Mouse (Mus musculus): Measurements from ENCODE around the gene Tubg2.
A peak's percentile ranks its signal among the peaks of the same experiment; 100 is the strongest.

Gene Tubg2

GRCm38 (mm10) chr11:101175636-101176116 is 20.0 kb downstream of the Tubg2 start:
- DNase-seq (ENCODE audit: low read depth, low spot score) = peak; percentile 43
- H3K36me3 ChIP-seq (ENCODE audit: control insufficient read depth, insufficient read depth, low read length, poor library complexity, severe bottlenecking) = no peaks in the 10 kb centered on the region

GRCm38 (mm10) chr11:101176117-101176691 is 20.5 kb downstream of the Tubg2 start:
- peaks cover 2% of the 10 kb centered on the region for H3K27me3 ChIP-seq (ENCODE audit: control insufficient read depth, insufficient read depth, low read length, poor library complexity, severe bottlenecking)
- H3K36me3 ChIP-seq (ENCODE audit: control insufficient read depth, insufficient read depth, low read length, poor library complexity, severe bottlenecking) = no peaks in the 10 kb centered on the region
- peak; percentile 29 for DNase-seq (ENCODE audit: low read depth, low spot score)

More at GRCm38 (mm10) chr11:101175636-101176116, 20.0 kb downstream of the Tubg2 start:
- peaks cover 2% of the 10 kb centered on the region for H3K27me3 ChIP-seq (ENCODE audit: control insufficient read depth, insufficient read depth, low read length, poor library complexity, severe bottlenecking)

GRCm38 (mm10) chr11:101176933-101177773 is 21.4 kb downstream of the Tubg2 start:
- peak; percentile 85 for DNase-seq (ENCODE audit: low read depth, low spot score)
- H3K27me3 ChIP-seq (ENCODE audit: control insufficient read depth, insufficient read depth, low read length, poor library complexity, severe bottlenecking) = peaks cover 2% of the 10 kb centered on the region; the same call in 1 of the 2 replicates
- H3K36me3 ChIP-seq (ENCODE audit: control insufficient read depth, insufficient read depth, low read length, poor library complexity, severe bottlenecking) = no peaks in the 10 kb centered on the region

- peak; percentile 61 for DNase-seq (ENCODE audit: low read depth, low spot score)
- H3K36me3 ChIP-seq (ENCODE audit: control insufficient read depth, insufficient read depth, low read length, poor library complexity, severe bottlenecking) = no peaks in the 10 kb centered on the region
- H3K27me3 ChIP-seq (ENCODE audit: control insufficient read depth, insufficient read depth, low read length, poor library complexity, severe bottlenecking) = 0 out of 2 replicates have a peak, but pooled peaks cover 2% of the 10 kb centered on the region
Measured at GRCm38 (mm10) chr11:101178061-101179058, 22.7 kb downstream of the Tubg2 start.

GRCm38 (mm10) chr11:101179306-101179705 is 23.6 kb downstream of the Tubg2 start:
- no peaks in the 10 kb centered on the region for H3K36me3 ChIP-seq (ENCODE audit: control insufficient read depth, insufficient read depth, low read length, poor library complexity, severe bottlenecking)
- H3K27me3 ChIP-seq (ENCODE audit: control insufficient read depth, insufficient read depth, low read length, poor library complexity, severe bottlenecking) = 0 out of 2 replicates have a peak, but pooled peaks cover 2% of the 10 kb centered on the region
- no peak for DNase-seq (ENCODE audit: low read depth, low spot score)

GRCm38 (mm10) chr11:101180261-101180660 is 24.6 kb downstream of the Tubg2 start:
- DNase-seq (ENCODE audit: low read depth, low spot score) = no peak
- Histone ChIP-seq H3K27me3 (ENCODE audit: control insufficient read depth, insufficient read depth, low read length, poor library complexity, severe bottlenecking) (0 out of 2 replicates have a peak, but pooled peaks cover under 1% of the 10 kb centered on the region), H3K36me3 (ENCODE audit: control insufficient read depth, insufficient read depth, low read length, poor library complexity, severe bottlenecking) (no peaks in the 10 kb centered on the region)

GRCm38 (mm10) chr11:101180846-101181740 is 25.4 kb downstream of the Tubg2 start:
- peak; percentile 55 for DNase-seq (ENCODE audit: low read depth, low spot score)
- Histone ChIP-seq H3K36me3 (ENCODE audit: control insufficient read depth, insufficient read depth, low read length, poor library complexity, severe bottlenecking) (no peaks in the 10 kb centered on the region), H3K27me3 (ENCODE audit: control insufficient read depth, insufficient read depth, low read length, poor library complexity, severe bottlenecking) (no peaks in the 10 kb centered on the region)

GRCm38 (mm10) chr11:101181961-101182360 is 26.3 kb downstream of the Tubg2 start:
- Histone ChIP-seq H3K36me3 (ENCODE audit: control insufficient read depth, insufficient read depth, low read length, poor library complexity, severe bottlenecking) (no peaks in the 10 kb centered on the region), H3K27me3 (ENCODE audit: control insufficient read depth, insufficient read depth, low read length, poor library complexity, severe bottlenecking) (no peaks in the 10 kb centered on the region)
- no peak for DNase-seq (ENCODE audit: low read depth, low spot score)

GRCm38 (mm10) chr11:101182771-101183517 is 27.2 kb downstream of the Tubg2 start:
- Histone ChIP-seq H3K27me3 (ENCODE audit: control insufficient read depth, insufficient read depth, low read length, poor library complexity, severe bottlenecking) (no peaks in the 10 kb centered on the region), H3K36me3 (ENCODE audit: control insufficient read depth, insufficient read depth, low read length, poor library complexity, severe bottlenecking) (no peaks in the 10 kb centered on the region)
- no peak for DNase-seq (ENCODE audit: low read depth, low spot score)

- H3K36me3 ChIP-seq (ENCODE audit: control insufficient read depth, insufficient read depth, low read length, poor library complexity, severe bottlenecking) = no peaks in the 10 kb centered on the region
- DNase-seq (ENCODE audit: low read depth, low spot score) = no peak
Measured at GRCm38 (mm10) chr11:101184984-101185383, 29.3 kb downstream of the Tubg2 start.

GRCm38 (mm10) chr11:101185441-101185840 is 29.7 kb downstream of the Tubg2 start:
- no peak for DNase-seq (ENCODE audit: low read depth, low spot score)
- H3K27me3 ChIP-seq (ENCODE audit: control insufficient read depth, insufficient read depth, low read length, poor library complexity, severe bottlenecking) = no peaks in the 10 kb centered on the region
- H3K36me3 ChIP-seq (ENCODE audit: control insufficient read depth, insufficient read depth, low read length, poor library complexity, severe bottlenecking) = no peaks in the 10 kb centered on the region

More at GRCm38 (mm10) chr11:101184984-101185383, 29.3 kb downstream of the Tubg2 start:
- H3K27me3 ChIP-seq (ENCODE audit: control insufficient read depth, insufficient read depth, low read length, poor library complexity, severe bottlenecking) = no peaks in the 10 kb centered on the region

GRCm38 (mm10) chr11:101186526-101187247 is 31.0 kb downstream of the Tubg2 start:
- Histone ChIP-seq H3K36me3 (ENCODE audit: control insufficient read depth, insufficient read depth, low read length, poor library complexity, severe bottlenecking) (no peaks in the 10 kb centered on the region), H3K27me3 (ENCODE audit: control insufficient read depth, insufficient read depth, low read length, poor library complexity, severe bottlenecking) (no peaks in the 10 kb centered on the region)
- no peak for DNase-seq (ENCODE audit: low read depth, low spot score)
